Mouse (Mus musculus) heart, embryonic 13.5 days (tissue): ENCODE results near the gene Mafg. TPM values are rescaled to one million over a fixed set of nuclear protein-coding genes. Genes with fewer than 3 reads are reported as not detected.
A peak's percentile ranks its signal among the peaks of the same experiment; 100 is the strongest.

Source experiments
- ATAC-seq: fragments of 200-750 bp; cut with Nextera tagmentation; 2 replicates; pipeline ENCODE4 v1.8.0; 2017; ENCODE audit warnings: moderate TSS enrichment; ENCODE audit not compliant: insufficient number of reproducible peaks, low FRiP score, low TSS enrichment; ENCODE audit errors: extremely low read depth
- H3K27ac ChIP-seq: fragments of 300-500 bp; sonication (generic); replicated peaks from 2 replicates; pipeline ENCODE4 v1.5.1; 2015; ENCODE audit warnings: moderate library complexity, mild to moderate bottlenecking, inconsistent platforms
- H3K27me3 ChIP-seq: fragments of 300-500 bp; sonication (generic); replicated peaks from 2 replicates; pipeline ENCODE4 v1.6.1; 2015; ENCODE audit warnings: mild to moderate bottlenecking, inconsistent platforms
- H3K36me3 ChIP-seq: fragments of 300-500 bp; sonication (generic); 2 replicates; pipeline ENCODE4 v1.6.1; 2015; ENCODE audit warnings: mild to moderate bottlenecking, inconsistent platforms
- H3K4me1 ChIP-seq: fragments of 300-500 bp; sonication (generic); 2 replicates; pipeline ENCODE4 v1.6.1; 2015; ENCODE audit warnings: inconsistent platforms
- H3K4me2 ChIP-seq: fragments of 300-500 bp; sonication (generic); 2 replicates; pipeline ENCODE4 v1.6.1; 2015; ENCODE audit warnings: inconsistent platforms, mild to moderate bottlenecking, moderate library complexity
- H3K4me3 ChIP-seq: fragments of 300-500 bp; sonication (generic); 2 replicates; pipeline ENCODE4 v1.5.1; 2015; ENCODE audit warnings: moderate library complexity, mild to moderate bottlenecking, inconsistent platforms
- H3K9ac ChIP-seq: fragments of 300-500 bp; sonication (generic); 2 replicates; pipeline ENCODE4 v1.6.1; 2015; ENCODE audit warnings: inconsistent platforms, mild to moderate bottlenecking, moderate library complexity
- H3K9me3 ChIP-seq: fragments of 300-500 bp; sonication (generic); 2 replicates; pipeline ENCODE4 v1.6.1; 2016; ENCODE audit warnings: inconsistent platforms
- WGBS: fragments of 180-500 bp; shearing (Covaris S2); methylation state at CpG from one replicate; pipeline ENCODE4 v1.1.7; 2015; ENCODE audit warnings: mixed read lengths; 5-methylcytosine and 5-hydroxymethylcytosine counted together
- polyA plus RNA-seq: library from polyadenylated mRNA; unstranded; fragments of >200 nt; fragmentation: Nextera tagmentation; extraction: Ambion mirVana; gene quantifications from 2 replicates; pipeline ENCODE4 v1.2.1, GENCODE M21; 2015

Gene Mafg
- polyA plus RNA-seq, 1 experiment from 2014 or later, result 18.1 TPM

DNA sequence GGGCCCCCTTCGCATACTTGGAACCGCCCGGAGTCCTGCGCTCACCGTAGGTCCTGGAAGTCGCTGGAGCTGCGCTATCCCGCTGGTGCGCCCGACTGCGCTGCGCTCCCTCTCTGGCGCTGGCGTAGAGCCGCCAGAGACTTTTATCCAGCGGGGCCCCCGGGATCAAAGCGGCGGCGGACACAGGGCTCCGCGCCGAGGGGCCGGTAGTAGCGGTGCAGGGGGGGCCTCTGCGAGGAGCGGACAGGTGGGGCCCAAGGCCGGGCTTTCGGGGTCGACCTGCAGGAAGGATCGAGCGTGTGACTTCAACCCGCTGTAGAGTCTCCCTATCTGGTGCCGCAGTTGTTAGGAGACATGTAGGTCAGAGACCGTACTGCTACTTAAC, 27.7 kb upstream of the Mafg start, which contains the start of gene Notum:
TSS of gene Notum (minus strand) at position 100 of the 385 bp plus-strand sequence.
- 1% methylated on average over 35 of the region's 35 CpGs for WGBS
- H3K9ac ChIP-seq, result peak within 1 kb of the TSS; percentile 74
- ATAC-seq, result no peak
- peak within 1 kb of the TSS; percentile 71 for H3K4me2 ChIP-seq
- no peaks in the 10 kb centered on the region for H3K36me3 ChIP-seq
- H3K27ac ChIP-seq, result no peak within 1 kb of the TSS
- no peaks in the 10 kb centered on the region for H3K9me3 ChIP-seq
- peaks cover 93% of the 10 kb centered on the region for H3K27me3 ChIP-seq
- peak within 1 kb of the TSS; percentile 56 for H3K4me3 ChIP-seq
- H3K4me1 ChIP-seq, result peaks cover 30% of the 10 kb centered on the region

DNA sequence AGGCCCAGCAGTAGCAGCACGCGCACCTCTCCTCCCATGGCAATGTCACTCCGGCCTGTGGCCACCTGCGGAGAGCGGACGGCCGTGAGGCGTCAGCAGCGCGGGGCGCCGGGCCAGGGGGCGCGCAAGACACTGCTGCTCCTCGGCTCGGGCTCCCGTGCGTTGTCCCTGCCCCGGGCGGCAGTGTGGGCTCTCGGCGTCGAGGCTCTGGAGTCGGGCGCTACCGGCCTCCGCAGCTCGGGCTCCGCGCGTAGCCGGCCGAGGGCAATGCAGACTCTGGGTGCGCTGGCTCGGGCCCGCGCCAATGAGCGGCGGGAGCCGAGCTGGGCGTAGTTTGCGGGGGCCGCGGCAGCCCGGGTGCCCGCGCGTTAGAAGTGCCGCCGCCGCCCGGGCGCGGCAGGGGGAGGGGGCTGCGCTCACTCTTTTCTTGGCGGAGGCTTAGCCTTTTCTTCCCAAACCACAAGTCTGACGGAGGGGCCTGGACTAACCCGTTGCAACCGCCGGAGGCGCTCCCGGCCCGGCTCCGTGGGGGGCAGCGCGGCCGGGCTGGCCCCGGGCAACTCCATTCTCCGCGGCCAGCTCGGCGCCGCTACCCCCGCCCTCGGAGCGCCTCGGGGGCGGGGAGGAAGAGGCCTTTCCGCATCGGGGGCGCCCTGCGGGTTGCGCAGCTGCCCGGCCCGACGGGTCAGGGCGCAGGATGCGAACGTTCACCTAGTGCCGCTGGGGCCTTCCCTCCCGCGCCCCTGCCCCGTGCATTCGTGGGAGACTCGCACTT, 27.1 kb upstream of the Mafg start:
- peak overlapping the region; percentile 74 for H3K9ac ChIP-seq
- H3K36me3 ChIP-seq, result no peaks in the 10 kb centered on the region
- H3K9me3 ChIP-seq, result no peaks in the 10 kb centered on the region
- no peak overlapping the region for H3K27ac ChIP-seq
- peak overlapping the region; percentile 56 for H3K4me3 ChIP-seq
- ATAC-seq, result no peak; the same call in 1 of the 2 replicates
- H3K27me3 ChIP-seq, result peaks cover 99% of the 10 kb centered on the region
- H3K4me1 ChIP-seq, result peaks cover 30% of the 10 kb centered on the region
- WGBS, result under 1% methylated on average over 87 of the region's 95 CpGs
- peak overlapping the region; percentile 71 for H3K4me2 ChIP-seq

- Histone ChIP-seq H3K4me1 (peaks cover 30% of the 10 kb centered on the region), H3K4me2 (peak overlapping the region; percentile 71), H3K9me3 (no peaks in the 10 kb centered on the region), H3K36me3 (no peaks in the 10 kb centered on the region), H3K4me3 (peak overlapping the region; percentile 56), H3K27me3 (peaks cover 94% of the 10 kb centered on the region), H3K27ac (no peak overlapping the region), H3K9ac (peak overlapping the region; percentile 74)
- WGBS, result 3% methylated on average over 50 of the region's 50 CpGs
- no peak for ATAC-seq
Measured at GRCm38 (mm10) chr11:120659509-120660300, 26.3 kb upstream of the Mafg start.

DNA sequence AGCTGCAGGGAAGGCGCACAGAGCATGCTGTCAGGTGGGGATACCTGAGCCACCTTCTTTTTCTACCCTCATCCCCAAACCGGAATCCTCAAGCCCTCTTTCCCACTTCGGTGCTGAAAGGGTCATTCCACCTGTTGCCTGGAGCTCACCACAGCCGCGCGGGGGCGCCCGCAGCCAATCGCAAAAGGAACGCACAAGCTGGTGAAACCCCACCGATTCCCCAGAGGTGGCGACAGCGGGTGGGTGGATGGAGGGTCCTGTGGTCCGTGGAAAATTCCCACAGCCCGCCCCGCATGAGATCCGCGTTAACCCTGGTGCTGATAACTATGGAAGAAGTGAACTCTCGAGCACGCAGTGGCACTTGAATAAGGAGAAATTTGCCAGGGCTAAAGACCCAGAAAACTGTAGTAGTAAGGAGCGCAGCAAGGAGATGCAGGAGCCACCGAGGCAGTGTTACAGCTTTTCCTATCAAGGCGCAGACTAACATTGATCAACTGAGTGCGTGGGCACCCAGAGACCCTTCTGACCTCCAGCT, 25.5 kb upstream of the Mafg start:
- H3K9ac ChIP-seq, result no peak overlapping the region
- peaks cover 90% of the 10 kb centered on the region for H3K27me3 ChIP-seq
- H3K4me2 ChIP-seq, result peak overlapping the region; percentile 71
- 2% methylated on average over 24 of the region's 24 CpGs for WGBS
- ATAC-seq, result no peak
- H3K27ac ChIP-seq, result no peak overlapping the region
- H3K9me3 ChIP-seq, result no peaks in the 10 kb centered on the region
- H3K4me1 ChIP-seq, result peaks cover 30% of the 10 kb centered on the region
- H3K4me3 ChIP-seq, result peak overlapping the region; percentile 56
- no peaks in the 10 kb centered on the region for H3K36me3 ChIP-seq

DNA sequence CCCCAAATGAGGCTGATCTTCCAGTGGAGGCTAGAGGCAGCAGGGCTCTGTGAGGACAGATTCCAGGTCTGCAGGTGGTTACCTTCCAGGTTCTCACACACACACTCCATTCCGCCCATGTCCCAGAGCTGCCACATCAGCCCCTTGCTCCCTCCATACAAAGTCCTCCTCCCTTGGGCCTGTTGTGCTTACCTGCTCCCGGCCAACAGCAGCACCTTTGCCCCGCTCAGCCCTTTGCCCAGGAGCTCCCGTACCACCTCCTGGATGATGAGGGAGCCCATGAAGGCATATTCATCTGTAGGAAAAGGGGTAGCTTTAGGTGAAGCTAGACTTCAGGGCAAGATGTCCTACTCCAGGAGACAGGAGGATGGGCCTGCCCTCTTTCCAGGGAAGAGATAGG, 23.9 kb upstream of the Mafg start:
- Histone ChIP-seq H3K27ac (no peak overlapping the region), H3K4me1 (peaks cover 25% of the 10 kb centered on the region), H3K4me3 (no peak overlapping the region), H3K4me2 (no peak overlapping the region), H3K36me3 (no peaks in the 10 kb centered on the region), H3K9me3 (no peaks in the 10 kb centered on the region), H3K9ac (no peak overlapping the region), H3K27me3 (peaks cover 74% of the 10 kb centered on the region)
- WGBS, result 74% methylated on average over 4 of the region's 4 CpGs
- ATAC-seq, result no peak

DNA sequence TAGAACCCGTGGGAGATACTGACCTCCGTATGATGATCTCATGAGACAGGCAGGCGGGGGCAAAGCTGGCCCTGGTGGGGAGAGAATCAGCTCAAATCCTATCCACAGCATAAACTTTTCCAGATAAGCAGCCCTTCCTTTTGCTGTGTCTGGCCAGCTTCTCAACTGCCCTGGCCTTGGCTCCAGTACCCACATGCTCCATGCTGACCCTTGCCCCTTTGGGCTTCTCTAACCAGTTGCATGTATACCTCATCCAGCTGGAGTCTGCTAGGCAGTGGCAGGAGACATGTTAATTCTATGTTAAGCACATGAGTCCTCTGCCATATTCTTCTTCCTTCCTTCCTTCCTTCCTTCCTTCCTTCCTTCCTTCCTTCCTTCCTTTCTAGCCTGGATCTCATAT, 21.3 kb upstream of the Mafg start:
- ATAC-seq, result no peak
- H3K4me1 ChIP-seq, result peaks cover 9% of the 10 kb centered on the region
- no peak overlapping the region for H3K9ac ChIP-seq
- H3K9me3 ChIP-seq, result no peaks in the 10 kb centered on the region
- H3K27ac ChIP-seq, result no peak overlapping the region
- H3K36me3 ChIP-seq, result no peaks in the 10 kb centered on the region
- no peak overlapping the region for H3K4me2 ChIP-seq
- no peak overlapping the region for H3K4me3 ChIP-seq
- peaks cover 48% of the 10 kb centered on the region for H3K27me3 ChIP-seq
- 48% methylated on average over 3 of the region's 3 CpGs for WGBS

DNA sequence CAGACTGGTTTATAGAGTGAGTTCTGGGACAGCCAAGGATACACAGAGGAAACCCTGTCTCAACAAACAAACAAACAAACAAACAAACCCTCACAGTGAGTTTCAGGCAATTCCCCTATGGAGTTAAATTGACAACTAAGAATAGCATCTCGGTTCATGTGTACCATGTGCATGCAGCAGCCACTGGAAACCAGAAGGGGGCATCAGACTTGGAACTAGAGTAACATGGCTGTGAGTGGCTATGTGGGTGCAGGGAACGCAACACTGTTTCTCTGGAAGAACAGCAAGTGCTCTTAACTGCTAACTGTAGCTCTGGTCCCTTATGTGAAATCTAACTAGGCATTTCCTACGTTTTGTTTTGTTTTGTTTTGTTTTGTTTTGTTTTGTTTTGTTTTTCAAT, 18.5 kb upstream of the Mafg start:
- no peak for ATAC-seq
- Histone ChIP-seq H3K36me3 (no peaks in the 10 kb centered on the region), H3K9me3 (no peaks in the 10 kb centered on the region), H3K9ac (no peak overlapping the region), H3K4me1 (peaks cover 18% of the 10 kb centered on the region), H3K27me3 (peaks cover 37% of the 10 kb centered on the region), H3K27ac (no peak overlapping the region), H3K4me2 (no peak overlapping the region), H3K4me3 (no peak overlapping the region)
- 64% methylated on average over 3 of the region's 3 CpGs for WGBS

- WGBS, result 5% methylated on average over 13 of the region's 13 CpGs
- peak within 1 kb of the TSS; percentile 86 for H3K9ac ChIP-seq
- no peaks in the 10 kb centered on the region for H3K36me3 ChIP-seq
- H3K4me3 ChIP-seq, result peak within 1 kb of the TSS; percentile 60
- no peak for ATAC-seq
- H3K4me1 ChIP-seq, result peaks cover 21% of the 10 kb centered on the region
- peak within 1 kb of the TSS; percentile 92 for H3K27ac ChIP-seq
- no peaks in the 10 kb centered on the region for H3K9me3 ChIP-seq
- H3K27me3 ChIP-seq, result peaks cover 21% of the 10 kb centered on the region
- peak within 1 kb of the TSS; percentile 74 for H3K4me2 ChIP-seq
Measured at GRCm38 (mm10) chr11:120648001-120648476, 14.6 kb upstream of the Mafg start, which contains the start of gene Myadml2. Myadml2 (minus strand) TSS chr11:120648158.

GRCm38 (mm10) chr11:120647047-120647830, 13.8 kb upstream of the Mafg start:
- peak overlapping the region; percentile 86 for H3K9ac ChIP-seq
- peak overlapping the region; percentile 92 for H3K27ac ChIP-seq
- peaks cover 29% of the 10 kb centered on the region for H3K4me1 ChIP-seq
- H3K4me2 ChIP-seq, result peak overlapping the region; percentile 74
- H3K4me3 ChIP-seq, result peak overlapping the region; percentile 60
- H3K9me3 ChIP-seq, result no peaks in the 10 kb centered on the region
- no peak for ATAC-seq
- no peaks in the 10 kb centered on the region for H3K36me3 ChIP-seq
- WGBS, result 62% methylated on average over 35 of the region's 35 CpGs
- H3K27me3 ChIP-seq, result peaks cover 26% of the 10 kb centered on the region

DNA sequence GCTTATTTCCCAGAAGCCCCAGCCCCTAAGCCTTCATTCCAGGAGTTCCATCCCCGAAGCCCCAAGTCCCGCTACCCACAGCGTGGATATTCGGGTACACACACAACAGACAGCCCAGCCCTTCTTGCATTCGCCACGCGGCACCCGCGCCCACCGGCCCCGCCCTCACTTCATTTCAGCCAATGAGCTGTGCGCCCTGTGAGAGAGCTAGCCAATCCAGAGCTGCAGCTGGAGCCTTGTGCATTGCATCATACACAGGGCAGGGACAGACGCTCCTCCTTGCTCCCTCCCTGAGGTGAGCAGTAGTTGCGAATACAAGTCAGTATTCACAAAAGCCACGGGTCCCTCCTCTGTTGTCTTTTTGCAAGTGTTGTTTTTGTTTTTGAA, 10.2 kb upstream of the Mafg start, which contains the start of gene Pycr1:
TSS of gene Pycr1 (minus strand) at position 169 of the 387 bp plus-strand sequence.
- H3K4me3 ChIP-seq, result peak within 1 kb of the TSS; percentile 64

More for the DNA sequence above, 10.2 kb upstream of the Mafg start, which contains the start of gene Pycr1:
- peak; percentile 96 for ATAC-seq
- H3K9me3 ChIP-seq, result no peaks in the 10 kb centered on the region
- H3K27me3 ChIP-seq, result peaks cover 36% of the 10 kb centered on the region
- WGBS, result 0% methylated on average over 15 of the region's 15 CpGs
- H3K27ac ChIP-seq, result 0 out of 2 replicates have a peak within 1 kb of the TSS, but pooled peaks have one; percentile 39
- H3K4me2 ChIP-seq, result peak within 1 kb of the TSS; percentile 97
- peak within 1 kb of the TSS; percentile 89 for H3K9ac ChIP-seq
- H3K36me3 ChIP-seq, result no peaks in the 10 kb centered on the region
- H3K4me1 ChIP-seq, result peaks cover 28% of the 10 kb centered on the region
